Mouse (Mus musculus) G1E (cell line): ENCODE data around the gene 5730522E02Rik.

Experiments
- CTCF ChIP-seq: IDR thresholded peaks from 2 replicates; pipeline ENCODE4 v1.5.1; 2012; ENCODE audit warnings: low read depth, low read length, inconsistent platforms, mixed read lengths
- GATA1 ChIP-seq: IDR thresholded peaks from 2 replicates; pipeline ENCODE4 v1.6.1; 2012; ENCODE audit warnings: borderline replicate concordance, low read length, inconsistent platforms, mixed read lengths
- GATA2 ChIP-seq: IDR thresholded peaks from 2 replicates; pipeline ENCODE4 v1.6.1; 2012; ENCODE audit warnings: low read depth, low read length, inconsistent platforms, borderline replicate concordance
- POLR2AphosphoS5 ChIP-seq: IDR thresholded peaks from 2 replicates; pipeline ENCODE4 v1.6.1; 2012; ENCODE audit warnings: low read depth, low read length, inconsistent platforms; ENCODE audit not compliant: insufficient replicate concordance
- TAL1 ChIP-seq: conservative IDR thresholded peaks from 2 replicates; pipeline ENCODE4 v1.6.1; 2012; ENCODE audit warnings: low read depth, low read length, inconsistent platforms, mixed read lengths

GRCm38 (mm10) chr11:25813446-25813845 lies 397.1 kb downstream of the 5730522E02Rik start:
- no peak for TF ChIP-seq CTCF
- no peak for TF ChIP-seq GATA1
- TF ChIP-seq TAL1 = no peak
- TF ChIP-seq GATA2 = no peak
- no peak for TF ChIP-seq POLR2AphosphoS5
